Mouse (Mus musculus) forebrain, embryonic 14.5 days (tissue): ENCODE data around the gene OR5BS1P. TPM values are rescaled to one million over a fixed set of nuclear protein-coding genes. Genes with fewer than 3 reads are reported as not detected.
A peak's percentile ranks its signal among the peaks of the same experiment; 100 is the strongest.

ENCODE experiments used
- ATAC-seq: fragments of 200-750 bp; cut with Nextera tagmentation; 2 replicates; pipeline ENCODE4 v1.8.0; 2017; ENCODE audit warnings: mild to moderate bottlenecking, moderate library complexity
- DNase-seq: peaks from one replicate; pipeline ENCODE4 v3.0.0-alpha.2; 2015; ENCODE audit warnings: low spot score
- H3K27ac ChIP-seq: fragments of 300-500 bp; sonication (generic); 2 replicates; pipeline ENCODE4 v1.5.1; 2014; ENCODE audit warnings: low read depth, mild to moderate bottlenecking, control low read depth, low read length, moderate library complexity
- H3K27me3 ChIP-seq: fragments of 300-500 bp; sonication (generic); replicated peaks from 2 replicates; pipeline ENCODE4 v1.6.1; 2014; ENCODE audit warnings: low read length, control low read depth, mixed read lengths; ENCODE audit not compliant: control insufficient read depth, insufficient read depth
- H3K36me3 ChIP-seq: fragments of 300-500 bp; sonication (generic); 2 replicates; pipeline ENCODE4 v1.6.1; 2014; ENCODE audit warnings: low read length, control low read depth; ENCODE audit not compliant: control insufficient read depth, insufficient read depth
- H3K4me1 ChIP-seq: fragments of 300-500 bp; sonication (generic); 2 replicates; pipeline ENCODE4 v1.6.1; 2014; ENCODE audit warnings: antibody characterized with exemption, low read length, control low read depth; ENCODE audit not compliant: control insufficient read depth, insufficient read depth
- H3K4me2 ChIP-seq: fragments of 300-500 bp; sonication (generic); 2 replicates; pipeline ENCODE4 v1.6.1; 2014; ENCODE audit warnings: mild to moderate bottlenecking, control low read depth, low read length
- H3K4me3 ChIP-seq: fragments of 300-500 bp; sonication (generic); 2 replicates; pipeline ENCODE4 v1.5.1; 2014; ENCODE audit warnings: low read depth, low read length, control low read depth
- H3K9ac ChIP-seq: fragments of 300-500 bp; sonication (generic); 2 replicates; pipeline ENCODE4 v1.6.1; 2014; ENCODE audit warnings: mild to moderate bottlenecking, low read length, control low read depth, moderate library complexity
- H3K9me3 ChIP-seq: fragments of 300-500 bp; sonication (generic); replicated peaks from 2 replicates; pipeline ENCODE4 v1.6.1; 2016; ENCODE audit warnings: low read length, control low read depth, mixed read lengths; ENCODE audit not compliant: control insufficient read depth
- WGBS: fragments of 180-500 bp; shearing (Covaris S2); extraction: QIAGEN DNeasy Blood & Tissue Kit; methylation state at CpG from one replicate; pipeline ENCODE4 v1.1.7; 2014; 5-methylcytosine and 5-hydroxymethylcytosine counted together
- polyA plus RNA-seq: library from polyadenylated mRNA; unstranded; fragments of >200 nt; fragmentation: Nextera tagmentation; extraction: Ambion mirVana; gene quantifications from 2 replicates; pipeline ENCODE4 v1.2.1, GENCODE M21; 2014

The OR5BS1P gene
- polyA plus RNA-seq, 1 experiment from 2014 or later: not detected

GRCm38 (mm10) chr15:98471539-98471938 lies 1.8 kb downstream of the OR5BS1P start:
- no peaks in the 10 kb centered on the region for H3K4me1 ChIP-seq
- 92% methylated on average over 13 of the region's 13 CpGs for WGBS
- no peak overlapping the region for H3K9ac ChIP-seq
- H3K9me3 ChIP-seq: no peaks in the 10 kb centered on the region
- ATAC-seq (no peak), DNase-seq (no peak)
- no peak overlapping the region for H3K4me2 ChIP-seq
- no peak overlapping the region for H3K4me3 ChIP-seq
- H3K27ac ChIP-seq: no peak overlapping the region
- no peaks in the 10 kb centered on the region for H3K27me3 ChIP-seq
- H3K36me3 ChIP-seq: no peaks in the 10 kb centered on the region

DNA sequence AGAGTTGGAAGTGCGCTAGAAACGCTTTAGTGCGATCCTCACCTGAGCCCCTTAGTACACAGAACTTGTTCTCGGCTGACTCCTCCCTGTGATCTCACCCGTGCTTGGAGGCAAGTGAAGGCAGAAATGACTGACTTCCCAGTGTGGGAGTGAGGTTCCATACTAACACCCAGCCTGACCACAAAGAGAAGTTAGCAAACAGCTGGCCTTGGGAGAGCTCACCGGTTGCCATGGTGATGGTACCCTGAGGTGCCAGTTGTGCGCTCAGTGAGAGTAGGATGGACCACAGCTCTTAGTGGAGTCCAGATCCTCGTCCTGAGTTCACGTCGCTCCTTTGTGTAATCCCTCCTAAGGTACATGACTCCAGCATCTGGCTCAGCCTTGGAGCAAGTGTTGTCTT lies 5.3 kb downstream of the OR5BS1P start:
- H3K36me3 ChIP-seq: no peaks in the 10 kb centered on the region
- no peaks in the 10 kb centered on the region for H3K9me3 ChIP-seq
- H3K4me3 ChIP-seq: no peak overlapping the region
- no peak overlapping the region for H3K27ac ChIP-seq
- no peak overlapping the region for H3K9ac ChIP-seq
- WGBS: 77% methylated on average over 10 of the region's 10 CpGs
- no peaks in the 10 kb centered on the region for H3K4me1 ChIP-seq
- DNase-seq: no peak
- ATAC-seq: no peak
- no peaks in the 10 kb centered on the region for H3K27me3 ChIP-seq
- H3K4me2 ChIP-seq: no peak overlapping the region

GRCm38 (mm10) chr15:98475382-98475781 lies 5.7 kb downstream of the OR5BS1P start:
- Histone ChIP-seq H3K27me3 (no peaks in the 10 kb centered on the region), H3K4me1 (no peaks in the 10 kb centered on the region), H3K4me3 (no peak overlapping the region), H3K4me2 (no peak overlapping the region), H3K27ac (no peak overlapping the region), H3K9ac (no peak overlapping the region), H3K36me3 (no peaks in the 10 kb centered on the region), H3K9me3 (no peaks in the 10 kb centered on the region)
- WGBS: 60% methylated on average over 10 of the region's 10 CpGs
- DNase-seq (peak; percentile 20), ATAC-seq (no peak)

- Histone ChIP-seq H3K9ac (no peak overlapping the region), H3K27me3 (no peaks in the 10 kb centered on the region), H3K4me3 (no peak overlapping the region), H3K4me1 (no peaks in the 10 kb centered on the region), H3K4me2 (no peak overlapping the region), H3K36me3 (no peaks in the 10 kb centered on the region), H3K27ac (no peak overlapping the region), H3K9me3 (no peaks in the 10 kb centered on the region)
- no peak for DNase-seq
- WGBS: 76% methylated on average over 5 of the region's 5 CpGs
- ATAC-seq: no peak
Measured at GRCm38 (mm10) chr15:98476281-98476680, 6.6 kb downstream of the OR5BS1P start.

- no peak overlapping the region for H3K4me2 ChIP-seq
- no peak overlapping the region for H3K27ac ChIP-seq
- H3K27me3 ChIP-seq: no peaks in the 10 kb centered on the region
- DNase-seq: no peak
- H3K4me3 ChIP-seq: no peak overlapping the region
- WGBS: 70% methylated on average over 7 of the region's 7 CpGs
- ATAC-seq: no peak
- no peak overlapping the region for H3K9ac ChIP-seq
- H3K4me1 ChIP-seq: no peaks in the 10 kb centered on the region
- no peaks in the 10 kb centered on the region for H3K9me3 ChIP-seq
- H3K36me3 ChIP-seq: no peaks in the 10 kb centered on the region
Measured at GRCm38 (mm10) chr15:98479568-98480102, 9.9 kb downstream of the OR5BS1P start.

GRCm38 (mm10) chr15:98482701-98483100 lies 13.0 kb downstream of the OR5BS1P start, which contains the start of gene Lalba:
Lalba (minus strand) TSS chr15:98482721.
- Histone ChIP-seq H3K4me3 (no peak within 1 kb of the TSS), H3K4me2 (no peak within 1 kb of the TSS), H3K9ac (no peak within 1 kb of the TSS), H3K36me3 (no peaks in the 10 kb centered on the region), H3K4me1 (no peaks in the 10 kb centered on the region), H3K9me3 (no peaks in the 10 kb centered on the region), H3K27me3 (no peaks in the 10 kb centered on the region), H3K27ac (no peak within 1 kb of the TSS)
- ATAC-seq (no peak), DNase-seq (no peak)
- WGBS: 69% methylated on average over 3 of the region's 3 CpGs

GRCm38 (mm10) chr15:98483907-98484886 lies 14.5 kb downstream of the OR5BS1P start:
- Histone ChIP-seq H3K4me3 (no peak overlapping the region), H3K27me3 (no peaks in the 10 kb centered on the region), H3K4me1 (no peaks in the 10 kb centered on the region), H3K27ac (no peak overlapping the region), H3K9ac (no peak overlapping the region), H3K36me3 (no peaks in the 10 kb centered on the region), H3K9me3 (no peaks in the 10 kb centered on the region; the same call in 1 of the 2 replicates), H3K4me2 (no peak overlapping the region)
- WGBS: 83% methylated on average over 18 of the region's 18 CpGs
- ATAC-seq (no peak), DNase-seq (no peak)

- Histone ChIP-seq H3K9ac (no peak overlapping the region), H3K27me3 (no peaks in the 10 kb centered on the region), H3K36me3 (no peaks in the 10 kb centered on the region), H3K4me1 (no peaks in the 10 kb centered on the region), H3K27ac (no peak overlapping the region), H3K9me3 (no peaks in the 10 kb centered on the region; the same call in 1 of the 2 replicates), H3K4me2 (no peak overlapping the region), H3K4me3 (no peak overlapping the region)
- 95% methylated on average over 8 of the region's 8 CpGs for WGBS
- ATAC-seq (no peak), DNase-seq (no peak)
Measured at GRCm38 (mm10) chr15:98486433-98487021, 16.8 kb downstream of the OR5BS1P start.
